9 mouse cellular contexts compared by ENCODE assay signal in the genomic region with DNA sequence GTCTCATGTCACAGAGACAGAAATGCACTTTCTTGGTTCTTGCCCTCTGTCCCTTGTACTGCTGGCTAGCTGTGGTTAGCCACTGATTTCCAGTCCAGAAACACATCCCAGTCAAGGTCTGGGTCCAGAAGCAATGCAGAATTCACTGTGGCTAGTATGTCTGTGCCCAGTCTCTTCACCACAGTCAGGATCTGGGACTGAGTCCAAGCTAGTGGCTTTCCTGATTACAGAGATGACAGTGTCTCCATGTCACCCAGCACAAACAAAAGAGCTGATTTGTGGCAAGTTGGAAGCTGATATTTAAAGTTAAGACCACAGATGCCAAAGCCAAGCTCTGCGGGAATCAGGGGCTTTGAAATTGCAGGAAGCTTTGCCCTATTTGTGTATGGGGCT. TPM values are rescaled to one million over a fixed set of nuclear protein-coding genes. Genes with fewer than 3 reads are reported as not detected.
DNase-seq lines count a peak whose midpoint lies in the region; ATAC-seq and TF ChIP-seq lines count a peak whose summit lies in the region.
"Had no signal": no experiment of that assay in that cellular context is flagged by ENCODE, and none has a peak within 500 bp of the region (broad histone marks: within the 10 kb centered on the region; RNA-seq: fewer than 3 reads in every experiment).

No protein-coding gene starts in this region.

- no peaks in the 10 kb centered on the region for H3K9me3 ChIP-seq in intestine, postnatal 0 days (ENCODE audit: control insufficient read depth)

- TF ChIP-seq CTCF in intestine, postnatal 0 days (IDR thresholded peaks at IDR 0.05; ENCODE audit: low read depth) = no peak

- no peaks in the 10 kb centered on the region for H3K36me3 ChIP-seq in intestine, postnatal 0 days (ENCODE audit: control insufficient read depth, insufficient read depth)
- H3K36me3 ChIP-seq: limb, embryonic 13.5 days had no signal

- H3K4me1 ChIP-seq in intestine, postnatal 0 days (replicated peaks; ENCODE audit: control insufficient read depth, insufficient read depth, low read length) = no peaks in the 10 kb centered on the region

- 22% methylated on average over 1 of the region's 1 CpGs for WGBS in intestine, postnatal 0 days

- peak; percentile 10 to 38 for DNase-seq in adrenal gland, adult (ENCODE audit: inconsistent age in 2 of 2, low spot score in 1 of 2)
- DNase-seq in adrenal gland, postnatal 25 days = no peak
- peak; percentile 25 to 57 for DNase-seq in adrenal gland, postnatal 36 days
- peak; percentile 22 to 30 for DNase-seq in frontal cortex, postnatal 36 days (ENCODE audit: low spot score in 2 of 2)
- DNase-seq in left cerebral cortex, adult 9 months (ENCODE audit: low spot score in 2 of 2) = peak; percentile 14 to 36
- DNase-seq in right cerebral cortex, postnatal 10 days (ENCODE audit: low spot score in 2 of 2) = peak; percentile 79 to 83
- no peak for DNase-seq in ovary, postnatal 14 days (ENCODE audit: low spot score)

- no peaks in the 10 kb centered on the region for H3K27me3 ChIP-seq in intestine, postnatal 0 days (replicated peaks; ENCODE audit: control insufficient read depth, insufficient read depth, low read length)
- H3K27me3 ChIP-seq: limb, embryonic 13.5 days had no signal

- no peak overlapping the region for H3K9ac ChIP-seq in intestine, postnatal 0 days (ENCODE audit: low read depth, low read length)
- H3K9ac ChIP-seq: limb, embryonic 13.5 days had no signal

- H3K4me2 ChIP-seq in intestine, postnatal 0 days (replicated peaks; ENCODE audit: low read depth) = no peak overlapping the region
- H3K4me2 ChIP-seq: limb, embryonic 13.5 days had no signal

- ATAC-seq in intestine, postnatal 0 days = no peak

- no peak overlapping the region for H3K27ac ChIP-seq in intestine, postnatal 0 days (ENCODE audit: low read depth, low read length)
- H3K27ac ChIP-seq: limb, embryonic 13.5 days had no signal

- H3K4me3 ChIP-seq in intestine, postnatal 0 days (ENCODE audit: low read depth, low read length) = no peak overlapping the region
- H3K4me3 ChIP-seq: limb, embryonic 13.5 days had no signal

RNA-seq across cellular contexts. Expression of a gene that starts 39.4 kb away (rescaled TPM):
- total RNA-seq in adrenal gland, postnatal 25 days (2021) = 0.90 and 1.3 TPM in 2 replicates
- total RNA-seq in adrenal gland, postnatal 36 days (2021) = 1 to 10 TPM in 1 of 2 experiments, under 1 TPM in 1; 0.60 to 1.1 TPM
- 0.07 TPM in 1 of 2 replicates, not detected in the other for polyA plus RNA-seq in intestine, postnatal 0 days (2015; fragmentation: Nextera tagmentation; extraction: Ambion mirVana)

Comparison
In these comparisons a context has a peak if more than half of its experiments do, and no peak if none do; other contexts are left out.
1. DNase-seq: peak in adrenal gland, adult (2 of 2), adrenal gland, postnatal 36 days (2 of 2), frontal cortex, postnatal 36 days (2 of 2), left cerebral cortex, adult 9 months (2 of 2) and right cerebral cortex, postnatal 10 days (2 of 2); none in adrenal gland, postnatal 25 days (single experiment) and ovary, postnatal 14 days (single experiment).